Mouse (Mus musculus): ENCODE measurements around the gene Nadk. TPM values are rescaled to one million over a fixed set of nuclear protein-coding genes. Genes with fewer than 3 reads are reported as not detected.

The Nadk gene
- polyA plus RNA-seq, 1 experiment from 2014 or later = 117 TPM

- Histone ChIP-seq H3K27me3 (replicated peaks; ENCODE audit: control insufficient read depth, insufficient read depth, low read length) (no peaks in the 10 kb centered on the region), H3K4me1 (replicated peaks; ENCODE audit: control insufficient read depth, insufficient read depth, low read length) (no peaks in the 10 kb centered on the region; the same call in 1 of the 2 replicates), H3K36me3 (ENCODE audit: control insufficient read depth, insufficient read depth, low read length) (peaks cover 42% of the 10 kb centered on the region), H3K9ac (ENCODE audit: low read depth, low read length) (no peak overlapping the region), H3K4me3 (ENCODE audit: low read depth, low read length) (no peak overlapping the region), H3K4me2 (no peak overlapping the region), H3K27ac (ENCODE audit: low read depth, low read length) (no peak overlapping the region), H3K9me3 (ENCODE audit: control insufficient read depth, low read length) (no peaks in the 10 kb centered on the region)
- WGBS = 89% methylated on average over 6 of the region's 6 CpGs
- DNase-seq (ENCODE audit: low spot score) (no peak), ATAC-seq (replicated peaks; ENCODE audit: low FRiP score) (no peak)
Observed at GRCm38 (mm10) chr4:155552917-155553532, 9.2 kb upstream of the Nadk start.

GRCm38 (mm10) chr4:155554880-155555279, 7.3 kb upstream of the Nadk start:
- DNase-seq (ENCODE audit: low spot score) (no peak), ATAC-seq (replicated peaks; ENCODE audit: low FRiP score) (no peak)
- 38% methylated on average over 4 of the region's 4 CpGs for WGBS
- Histone ChIP-seq H3K4me3 (ENCODE audit: low read depth, low read length) (no peak overlapping the region), H3K9me3 (ENCODE audit: control insufficient read depth, low read length) (no peaks in the 10 kb centered on the region), H3K27ac (ENCODE audit: low read depth, low read length) (no peak overlapping the region), H3K36me3 (ENCODE audit: control insufficient read depth, insufficient read depth, low read length) (peaks cover 43% of the 10 kb centered on the region), H3K9ac (ENCODE audit: low read depth, low read length) (no peak overlapping the region), H3K4me2 (no peak overlapping the region), H3K27me3 (replicated peaks; ENCODE audit: control insufficient read depth, insufficient read depth, low read length) (no peaks in the 10 kb centered on the region), H3K4me1 (replicated peaks; ENCODE audit: control insufficient read depth, insufficient read depth, low read length) (peaks cover 13% of the 10 kb centered on the region; the same call in 1 of the 2 replicates)

- H3K27ac ChIP-seq (ENCODE audit: low read depth, low read length) = no peak overlapping the region
- peaks cover 48% of the 10 kb centered on the region for H3K36me3 ChIP-seq (ENCODE audit: control insufficient read depth, insufficient read depth, low read length)
- H3K9me3 ChIP-seq (ENCODE audit: control insufficient read depth, low read length) = no peaks in the 10 kb centered on the region
- no peaks in the 10 kb centered on the region for H3K27me3 ChIP-seq (replicated peaks; ENCODE audit: control insufficient read depth, insufficient read depth, low read length)
- ATAC-seq (replicated peaks; ENCODE audit: low FRiP score) = no peak
- H3K4me2 ChIP-seq = no peak overlapping the region
- peaks cover 19% of the 10 kb centered on the region; the same call in 1 of the 2 replicates for H3K4me1 ChIP-seq (replicated peaks; ENCODE audit: control insufficient read depth, insufficient read depth, low read length)
- H3K4me3 ChIP-seq (ENCODE audit: low read depth, low read length) = no peak overlapping the region
- DNase-seq (ENCODE audit: low spot score) = no peak
- WGBS = 79% methylated on average over 1 of the region's 1 CpGs
- no peak overlapping the region for H3K9ac ChIP-seq (ENCODE audit: low read depth, low read length)
Observed at GRCm38 (mm10) chr4:155555464-155555863, 6.7 kb upstream of the Nadk start.

- no peak overlapping the region for H3K9ac ChIP-seq (ENCODE audit: low read depth, low read length)
- H3K4me1 ChIP-seq (replicated peaks; ENCODE audit: control insufficient read depth, insufficient read depth, low read length) = peaks cover 41% of the 10 kb centered on the region
Observed at GRCm38 (mm10) chr4:155559454-155559853, 2.7 kb upstream of the Nadk start.

GRCm38 (mm10) chr4:155560932-155561331, 1.2 kb upstream of the Nadk start:
- no peaks in the 10 kb centered on the region for H3K27me3 ChIP-seq (replicated peaks; ENCODE audit: control insufficient read depth, insufficient read depth, low read length)
- 65% methylated on average over 2 of the region's 2 CpGs for WGBS
- no peak overlapping the region for H3K4me3 ChIP-seq (ENCODE audit: low read depth, low read length)
- DNase-seq (ENCODE audit: low spot score) (no peak), ATAC-seq (replicated peaks; ENCODE audit: low FRiP score) (no peak)
- H3K9ac ChIP-seq (ENCODE audit: low read depth, low read length) = no peak overlapping the region
- no peaks in the 10 kb centered on the region for H3K9me3 ChIP-seq (ENCODE audit: control insufficient read depth, low read length)
- peaks cover 31% of the 10 kb centered on the region for H3K36me3 ChIP-seq (ENCODE audit: control insufficient read depth, insufficient read depth, low read length)
- H3K4me2 ChIP-seq = no peak overlapping the region
- peaks cover 53% of the 10 kb centered on the region for H3K4me1 ChIP-seq (replicated peaks; ENCODE audit: control insufficient read depth, insufficient read depth, low read length)
- H3K27ac ChIP-seq (ENCODE audit: low read depth, low read length) = peak overlapping the region; percentile 19; the same call in 1 of the 2 replicates

More at GRCm38 (mm10) chr4:155559454-155559853, 2.7 kb upstream of the Nadk start:
- Histone ChIP-seq H3K27ac (ENCODE audit: low read depth, low read length) (peak overlapping the region; percentile 35), H3K4me2 (no peak overlapping the region), H3K27me3 (replicated peaks; ENCODE audit: control insufficient read depth, insufficient read depth, low read length) (no peaks in the 10 kb centered on the region), H3K4me3 (ENCODE audit: low read depth, low read length) (no peak overlapping the region), H3K36me3 (ENCODE audit: control insufficient read depth, insufficient read depth, low read length) (peaks cover 36% of the 10 kb centered on the region), H3K9me3 (ENCODE audit: control insufficient read depth, low read length) (no peaks in the 10 kb centered on the region)
- DNase-seq (ENCODE audit: low spot score) = no peak
- WGBS = 39% methylated on average over 6 of the region's 6 CpGs
- no peak for ATAC-seq (replicated peaks; ENCODE audit: low FRiP score)

- DNase-seq (ENCODE audit: low spot score) = no peak
- WGBS = 5% methylated on average over 19 of the region's 19 CpGs
- peaks cover 58% of the 10 kb centered on the region for H3K4me1 ChIP-seq (replicated peaks; ENCODE audit: control insufficient read depth, insufficient read depth, low read length)
Observed at GRCm38 (mm10) chr4:155562725-155563399, 684 bp downstream of the Nadk start.

GRCm38 (mm10) chr4:155563400-155564231, 1.4 kb downstream of the Nadk start:
- peak overlapping the region; percentile 95 for H3K4me2 ChIP-seq
- ATAC-seq (replicated peaks; ENCODE audit: low FRiP score) = peak; percentile 94
- WGBS = under 1% methylated on average over 69 of the region's 69 CpGs
- H3K36me3 ChIP-seq (ENCODE audit: control insufficient read depth, insufficient read depth, low read length) = peaks cover 20% of the 10 kb centered on the region
- H3K4me1 ChIP-seq (replicated peaks; ENCODE audit: control insufficient read depth, insufficient read depth, low read length) = peaks cover 56% of the 10 kb centered on the region
- peak overlapping the region; percentile 91 for H3K4me3 ChIP-seq (ENCODE audit: low read depth, low read length)
- peak overlapping the region; percentile 93 for H3K27ac ChIP-seq (ENCODE audit: low read depth, low read length)
- DNase-seq (ENCODE audit: low spot score) = peak; percentile 98
- no peaks in the 10 kb centered on the region for H3K27me3 ChIP-seq (replicated peaks; ENCODE audit: control insufficient read depth, insufficient read depth, low read length)
- H3K9me3 ChIP-seq (ENCODE audit: control insufficient read depth, low read length) = no peaks in the 10 kb centered on the region
- peak overlapping the region; percentile 91 for H3K9ac ChIP-seq (ENCODE audit: low read depth, low read length)

More at GRCm38 (mm10) chr4:155562725-155563399, 684 bp downstream of the Nadk start:
- ATAC-seq (replicated peaks; ENCODE audit: low FRiP score) = no peak
- Histone ChIP-seq H3K27ac (ENCODE audit: low read depth, low read length) (peak overlapping the region; percentile 69; the same call in 1 of the 2 replicates), H3K4me3 (ENCODE audit: low read depth, low read length) (peak overlapping the region; percentile 91), H3K36me3 (ENCODE audit: control insufficient read depth, insufficient read depth, low read length) (peaks cover 22% of the 10 kb centered on the region), H3K9me3 (ENCODE audit: control insufficient read depth, low read length) (no peaks in the 10 kb centered on the region), H3K27me3 (replicated peaks; ENCODE audit: control insufficient read depth, insufficient read depth, low read length) (no peaks in the 10 kb centered on the region), H3K9ac (ENCODE audit: low read depth, low read length) (peak overlapping the region; percentile 49), H3K4me2 (peak overlapping the region; percentile 81)

GRCm38 (mm10) chr4:155564315-155565069, 2.3 kb downstream of the Nadk start:
- Histone ChIP-seq H3K4me1 (replicated peaks; ENCODE audit: control insufficient read depth, insufficient read depth, low read length) (peaks cover 50% of the 10 kb centered on the region), H3K4me2 (peak overlapping the region; percentile 95), H3K4me3 (ENCODE audit: low read depth, low read length) (peak overlapping the region; percentile 91), H3K27me3 (replicated peaks; ENCODE audit: control insufficient read depth, insufficient read depth, low read length) (no peaks in the 10 kb centered on the region), H3K9ac (ENCODE audit: low read depth, low read length) (peak overlapping the region; percentile 91), H3K9me3 (ENCODE audit: control insufficient read depth, low read length) (no peaks in the 10 kb centered on the region), H3K36me3 (ENCODE audit: control insufficient read depth, insufficient read depth, low read length) (peaks cover 17% of the 10 kb centered on the region), H3K27ac (ENCODE audit: low read depth, low read length) (peak overlapping the region; percentile 93)
- 10% methylated on average over 20 of the region's 20 CpGs for WGBS
- ATAC-seq (replicated peaks; ENCODE audit: low FRiP score) (no peak), DNase-seq (ENCODE audit: low spot score) (no peak)
